Mouse (Mus musculus) midbrain, embryonic 10.5 days (tissue): ENCODE measurements around the gene Kpna4. TPM values are rescaled to one million over a fixed set of nuclear protein-coding genes. Genes with fewer than 3 reads are reported as not detected.
A peak's percentile ranks its signal among the peaks of the same experiment; 100 is the strongest.
"Not testable (repeated sequence)": the region's sequence is repeated elsewhere in the genome, so short reads cannot be mapped to it uniquely, and the experiment has no call there.

Experiments used
- DNase-seq: peaks from one replicate; pipeline ENCODE4 v3.0.0-alpha.2; 2017; ENCODE audit warnings: low spot score
- H3K27ac ChIP-seq: fragments of 300-500 bp; sonication (generic); replicated peaks from 2 replicates; pipeline ENCODE4 v1.5.1; 2016; ENCODE audit warnings: mild to moderate bottlenecking
- H3K27me3 ChIP-seq: fragments of 300-500 bp; sonication (generic); 2 replicates; pipeline ENCODE4 v1.6.1; 2016; ENCODE audit warnings: low read depth, mild to moderate bottlenecking; ENCODE audit not compliant: poor library complexity, severe bottlenecking
- H3K36me3 ChIP-seq: fragments of 300-500 bp; sonication (generic); 2 replicates; pipeline ENCODE4 v1.6.1; 2016; ENCODE audit warnings: mild to moderate bottlenecking, moderate library complexity
- H3K4me1 ChIP-seq: fragments of 300-500 bp; sonication (generic); 2 replicates; pipeline ENCODE4 v1.6.1; 2016
- H3K4me3 ChIP-seq: fragments of 300-500 bp; sonication (generic); 2 replicates; pipeline ENCODE4 v1.5.1; 2016; ENCODE audit warnings: mild to moderate bottlenecking, moderate library complexity
- H3K9me3 ChIP-seq: fragments of 300-500 bp; sonication (generic); replicated peaks from 2 replicates; pipeline ENCODE4 v1.6.1; 2016; ENCODE audit warnings: mild to moderate bottlenecking
- WGBS: fragments of 180-500 bp; shearing (Covaris S2); methylation state at CpG from one replicate; pipeline ENCODE4 v1.1.7; 2016; 5-methylcytosine and 5-hydroxymethylcytosine counted together
- polyA plus RNA-seq: library from polyadenylated mRNA; unstranded; fragments of >200 nt; fragmentation: Nextera tagmentation; extraction: Ambion mirVana; gene quantifications from 2 replicates; pipeline ENCODE4 v1.2.1, GENCODE M21; 2016

Kpna4 gene
- polyA plus RNA-seq, 1 experiment from 2014 or later = 35.6 TPM

GRCm38 (mm10) chr3:69040105-69040504 lies 86.8 kb downstream of the Kpna4 start:
- peak overlapping the region; percentile 92 for H3K4me3 ChIP-seq

GRCm38 (mm10) chr3:69026133-69026783 lies 100.7 kb downstream of the Kpna4 start:
- Histone ChIP-seq H3K36me3 (peaks cover 100% of the 10 kb centered on the region), H3K9me3 (no peaks in the 10 kb centered on the region), H3K4me3 (no peak overlapping the region), H3K27me3 (no peaks in the 10 kb centered on the region), H3K27ac (no peak overlapping the region), H3K4me1 (no peaks in the 10 kb centered on the region)
- WGBS = 97% methylated on average over 1 of the region's 1 CpGs
- DNase-seq = no peak

More at GRCm38 (mm10) chr3:69040105-69040504, 86.8 kb downstream of the Kpna4 start:
- Histone ChIP-seq H3K4me1 (peaks cover 36% of the 10 kb centered on the region), H3K27ac (no peak overlapping the region), H3K36me3 (peaks cover 81% of the 10 kb centered on the region), H3K27me3 (no peaks in the 10 kb centered on the region), H3K9me3 (no peaks in the 10 kb centered on the region; the same call in 1 of the 2 replicates)
- DNase-seq = no peak
- WGBS = 88% methylated on average over 2 of the region's 2 CpGs

- Histone ChIP-seq H3K9me3 (no peaks in the 10 kb centered on the region), H3K36me3 (peaks cover 99% of the 10 kb centered on the region)
These were observed 106.1 kb downstream of the Kpna4 start for GRCm38 (mm10) chr3:69020764-69021163.

GRCm38 (mm10) chr3:69020285-69020684 lies 106.6 kb downstream of the Kpna4 start:
- Histone ChIP-seq H3K36me3 (peaks cover 99% of the 10 kb centered on the region), H3K4me1 (no peaks in the 10 kb centered on the region), H3K4me3 (no peak overlapping the region), H3K27ac (no peak overlapping the region), H3K27me3 (no peaks in the 10 kb centered on the region), H3K9me3 (no peaks in the 10 kb centered on the region)
- DNase-seq = no peak
- 95% methylated on average over 2 of the region's 2 CpGs for WGBS

More at GRCm38 (mm10) chr3:69020764-69021163, 106.1 kb downstream of the Kpna4 start:
- DNase-seq = no peak
- no peak overlapping the region for H3K27ac ChIP-seq
- no peaks in the 10 kb centered on the region for H3K4me1 ChIP-seq
- H3K27me3 ChIP-seq = no peaks in the 10 kb centered on the region
- no peak overlapping the region for H3K4me3 ChIP-seq

GRCm38 (mm10) chr3:69018635-69019034 lies 108.3 kb downstream of the Kpna4 start:
- not testable (repeated sequence) for H3K27ac ChIP-seq, DNase-seq, H3K9me3 ChIP-seq, H3K4me3 ChIP-seq, H3K27me3 ChIP-seq, H3K4me1 ChIP-seq
- peaks cover 99% of the 10 kb centered on the region for H3K36me3 ChIP-seq
- WGBS = 100% methylated on average over 2 of the region's 2 CpGs

- 91% methylated on average over 3 of the region's 3 CpGs for WGBS
- Histone ChIP-seq H3K9me3 (no peaks in the 10 kb centered on the region), H3K4me1 (no peaks in the 10 kb centered on the region), H3K27me3 (no peaks in the 10 kb centered on the region), H3K27ac (no peak overlapping the region), H3K36me3 (peaks cover 98% of the 10 kb centered on the region), H3K4me3 (no peak overlapping the region)
- DNase-seq = no peak
These were observed 109.7 kb downstream of the Kpna4 start for GRCm38 (mm10) chr3:69017181-69017580.

Other genes starting within 250 kb of the Kpna4 start
- 19.8 and 20.7 TPM in 2 replicates for gene Ift80, start 122.5 kb downstream of the Kpna4 start, polyA plus RNA-seq
- gene Smc4, start 122.4 kb downstream of the Kpna4 start, polyA plus RNA-seq = 180 and 183 TPM in 2 replicates
- 185 and 208 TPM in 2 replicates for gene Trim59, start 82.4 kb downstream of the Kpna4 start, polyA plus RNA-seq
- not detected in 2 replicates for gene Arl14, start 95.3 kb upstream of the Kpna4 start, polyA plus RNA-seq
- 14.8 and 15.6 TPM in 2 replicates for gene Ppm1l, start 189.7 kb upstream of the Kpna4 start, polyA plus RNA-seq